9 mouse cellular contexts compared by ENCODE assay signal in the genomic region with DNA sequence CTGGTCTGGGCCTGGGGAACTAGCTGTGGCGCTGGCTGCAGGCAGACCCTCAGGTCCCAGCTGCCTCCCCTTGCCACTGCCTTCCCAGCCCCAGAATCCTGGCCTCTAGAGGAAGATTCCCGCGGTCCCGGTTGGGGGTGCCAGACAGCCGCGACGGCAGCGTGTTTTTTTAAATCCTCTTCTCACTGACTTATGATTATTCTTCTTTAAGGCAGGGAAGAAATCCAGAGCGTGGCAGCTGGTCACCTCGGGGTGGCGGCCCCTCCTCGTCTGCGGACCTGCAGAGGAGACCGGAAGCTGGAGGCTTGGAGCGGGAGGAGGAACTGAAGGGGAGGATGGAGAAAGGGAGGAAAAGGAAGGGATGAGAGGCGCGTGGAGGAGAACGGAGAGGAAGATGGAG. TPM values are rescaled to one million over a fixed set of nuclear protein-coding genes. Genes with fewer than 3 reads are reported as not detected.
DNase-seq lines count a peak whose midpoint lies in the region; ATAC-seq lines count a peak whose summit lies in the region.
"Had no signal": no experiment of that assay in that cellular context is flagged by ENCODE, and none has a peak within 500 bp of the region (broad histone marks: within the 10 kb centered on the region; RNA-seq: fewer than 3 reads in every experiment).

No protein-coding gene starts in this region.

- H3K9ac ChIP-seq in intestine, embryonic 15.5 days = 0 out of 2 replicates have a peak overlapping the region, but pooled peaks have one; percentile 18

- no peaks in the 10 kb centered on the region for H3K36me3 ChIP-seq in intestine, embryonic 15.5 days

- ATAC-seq in intestine, embryonic 15.5 days = peak; percentile 67
- no peak for ATAC-seq in monocyte, adult 5-6 weeks (replicated peaks; ENCODE audit: insufficient number of reproducible peaks, low FRiP score, low TSS enrichment, poor library complexity, severe bottlenecking)

- H3K27me3 ChIP-seq in intestine, embryonic 15.5 days (replicated peaks) = no peaks in the 10 kb centered on the region

- H3K4me1 ChIP-seq in intestine, embryonic 15.5 days (replicated peaks) = peaks cover 21% of the 10 kb centered on the region

- DNase-seq in adrenal gland, postnatal 10 days = peak; percentile 75
- DNase-seq in embryo, embryonic 11.5 days (ENCODE audit: low read depth, low spot score) = peak; percentile 51
- peak; percentile 58 for DNase-seq in gastrocnemius, postnatal 25 days
- DNase-seq in left cerebral cortex, postnatal 36 days (ENCODE audit: low spot score in 2 of 2) = peak; percentile 62 to 68
- DNase-seq in mesoderm, embryonic 11.5 days (ENCODE audit: low read depth, low spot score) = peak; percentile 67
- peak; percentile 73 for DNase-seq in right cerebral cortex, postnatal 4 days

- H3K9me3 ChIP-seq in intestine, embryonic 15.5 days = no peaks in the 10 kb centered on the region

- 3% methylated on average over 18 of the region's 18 CpGs for WGBS in intestine, embryonic 15.5 days

- intact Hi-C loops in left cerebral cortex, postnatal 36 days (cut with DNase I) = loop anchor here (5.0 kb wide), 1 partner anchor 179 kb away; no protein-coding TSS in a partner anchor

- peak overlapping the region; percentile 53 for H3K4me2 ChIP-seq in intestine, embryonic 15.5 days (replicated peaks)

- H3K4me3 ChIP-seq in intestine, embryonic 15.5 days (replicated peaks) = peak overlapping the region; percentile 15

- H3K27ac ChIP-seq in intestine, embryonic 15.5 days = peak overlapping the region; percentile 69
- H3K27ac ChIP-seq: macrophage had no signal

RNA-seq across cellular contexts. Expression of a gene that starts 18.7 kb away (rescaled TPM):
- total RNA-seq in adrenal gland, postnatal 10 days (2021) = 1 to 10 TPM; 1.7 to 3.7 TPM
- total RNA-seq in gastrocnemius, postnatal 25 days (2021) = 1 to 10 TPM; 2.3 TPM
- polyA plus RNA-seq in intestine, embryonic 15.5 days (2015; fragmentation: Nextera tagmentation; extraction: Ambion mirVana) = 0.63 and 0.72 TPM in 2 replicates
- total RNA-seq in left cerebral cortex, postnatal 36 days (2021) = 1 to 10 TPM; 3.9 to 8.0 TPM
- 4.5 to 7.0 TPM in 2 of 3 replicates, not detected in the other for total RNA-seq in monocyte, adult 5-6 weeks (2017)
